Mouse (Mus musculus) frontal cortex, adult 2 months (tissue): ENCODE data around the gene Grb2. TPM values are rescaled to one million over a fixed set of nuclear protein-coding genes. Genes with fewer than 3 reads are reported as not detected.

ENCODE experiments used
- DNase-seq, 2 experiments: peaks; one replicate each; pipeline ENCODE4 v3.0.0; 2022; ENCODE audit warnings: low spot score in 1 of 2; ENCODE audit errors: extremely low spot score in 1 of 2
- polyA plus RNA-seq: library from polyadenylated mRNA; depleted of rRNA; stranded (reverse); fragments of >200 nt; gene quantifications from 2 replicates; pipeline ENCODE4 v1.2.3, GENCODE M21; 2012

Grb2 gene
- polyA plus RNA-seq, 1 experiment: 200 TPM

GRCm38 (mm10) chr11:115712674-115713298 is 4.4 kb upstream of the Grb2 start:
- no peak for DNase-seq

DNA sequence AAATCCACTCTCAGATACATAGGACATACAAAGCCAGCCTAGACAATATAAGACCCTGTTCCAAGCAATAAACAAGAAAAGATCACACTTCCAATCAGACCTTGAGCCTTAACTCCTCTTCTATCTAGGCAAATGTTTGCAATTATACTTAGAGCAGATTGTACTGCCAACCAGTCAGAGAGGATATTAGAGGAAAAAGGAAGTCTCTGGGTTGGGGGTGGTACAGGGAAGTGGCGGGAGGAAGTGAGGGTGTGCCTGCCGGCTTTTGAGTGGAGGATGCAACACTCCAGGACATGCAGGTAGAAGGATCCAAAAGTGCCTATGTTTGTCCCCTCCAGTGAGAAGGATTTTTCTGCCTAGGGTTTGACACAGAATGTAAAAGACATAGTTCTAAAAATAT is 3.9 kb upstream of the Grb2 start:
- DNase-seq: no peak

- no peak for DNase-seq
Measured at GRCm38 (mm10) chr11:115711133-115711532, 2.7 kb upstream of the Grb2 start.

DNA sequence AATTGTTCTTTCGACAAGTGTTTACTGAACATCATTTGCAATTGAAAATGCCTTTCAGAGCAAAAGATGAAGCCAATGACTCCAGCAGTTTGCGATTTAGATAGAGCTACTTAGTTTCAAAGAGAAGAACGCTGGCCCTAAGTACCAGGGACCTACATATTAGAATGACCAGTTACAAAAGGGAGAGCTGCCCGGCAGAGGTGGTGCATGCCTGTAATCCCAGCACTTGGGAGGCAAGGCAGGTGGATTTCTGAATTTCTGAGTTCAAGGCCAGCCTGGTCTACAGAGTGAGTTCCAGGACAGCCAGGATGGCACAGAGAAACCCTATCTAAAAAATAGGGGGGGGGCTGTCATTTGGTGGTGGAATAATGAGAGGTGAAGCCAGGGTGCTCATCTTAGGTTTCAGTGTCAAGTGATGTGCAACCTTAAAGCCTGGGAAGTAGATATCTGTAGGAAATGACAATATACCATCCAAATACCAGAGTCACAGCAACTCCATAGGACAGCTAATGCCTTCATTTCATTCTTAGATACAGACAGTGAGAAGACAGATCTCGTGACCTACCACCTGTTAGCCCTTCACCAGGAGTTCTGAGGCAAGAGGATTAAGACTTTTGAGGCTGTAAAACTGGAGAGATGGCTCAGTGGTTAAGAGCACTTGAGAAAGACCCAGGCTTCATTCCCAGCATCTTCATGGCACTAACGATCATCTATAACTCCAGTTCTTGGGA is 1.6 kb upstream of the Grb2 start:
- no peak for DNase-seq

DNA sequence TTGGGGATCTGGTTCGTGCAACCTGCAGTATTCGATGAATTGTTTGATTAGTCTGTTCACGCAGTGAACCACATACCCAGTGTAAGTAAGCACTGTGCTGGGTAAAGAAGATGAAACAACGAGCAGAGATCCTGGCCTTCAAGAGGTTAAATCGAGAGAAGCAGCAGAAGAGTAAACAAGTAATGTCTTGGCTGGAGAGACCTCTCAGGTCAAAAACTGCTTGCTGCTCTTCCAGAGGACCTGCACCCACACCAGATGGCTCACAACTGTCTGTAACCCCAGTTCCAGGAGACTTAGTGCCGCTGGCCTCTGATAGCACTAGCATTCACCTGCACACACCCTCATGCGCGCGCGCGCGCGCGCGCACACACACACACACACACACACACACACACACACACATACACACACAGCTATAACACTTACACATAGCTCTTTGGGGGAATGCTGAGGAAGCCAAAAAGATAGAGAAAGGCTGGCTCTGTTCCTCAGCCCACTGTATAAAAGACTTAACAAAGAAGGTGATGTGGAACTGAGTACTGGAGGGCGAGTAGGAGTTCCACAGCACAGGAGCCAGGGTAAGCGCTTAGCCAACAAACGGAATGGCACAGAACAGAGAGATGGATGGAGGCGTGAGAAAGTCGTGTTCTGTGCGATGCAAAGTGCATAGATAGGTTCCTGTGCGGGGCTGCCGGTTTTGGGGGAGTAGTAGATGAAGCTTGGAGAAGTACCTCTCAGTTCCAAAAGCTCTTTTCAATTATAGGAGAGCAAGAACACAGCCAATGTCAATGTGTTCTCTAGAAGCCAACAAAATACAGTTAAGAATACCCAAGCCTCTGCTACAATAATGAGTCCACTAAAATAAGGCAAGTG is 795 bp upstream of the Grb2 start:
- peak; percentile 42 to 57 for DNase-seq

GRCm38 (mm10) chr11:115707313-115708208 is 836 bp downstream of the Grb2 start:
- no peak for DNase-seq

DNA sequence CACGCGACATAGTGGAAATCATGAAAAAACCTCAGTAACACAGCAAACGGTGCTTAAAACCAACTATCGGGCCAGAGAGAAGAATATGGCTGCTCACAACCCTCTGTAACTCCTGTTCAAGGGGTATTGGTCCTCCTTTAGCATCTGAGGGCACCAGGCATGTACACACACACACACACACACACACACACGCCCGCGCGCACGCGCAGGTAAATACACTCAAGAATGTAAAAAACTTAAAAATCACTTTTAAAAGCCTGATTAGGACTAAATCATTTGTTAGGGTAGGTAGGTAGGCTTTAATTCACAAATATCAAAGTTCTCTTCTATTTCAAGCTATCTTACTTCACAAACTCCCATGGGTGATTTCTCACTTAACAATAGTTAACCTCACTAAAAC is 1.8 kb downstream of the Grb2 start:
- DNase-seq: no peak

- DNase-seq: no peak
Measured at GRCm38 (mm10) chr11:115705561-115705960, 2.8 kb downstream of the Grb2 start.

- DNase-seq: no peak
Measured at GRCm38 (mm10) chr11:115704648-115705047, 3.7 kb downstream of the Grb2 start.

DNA sequence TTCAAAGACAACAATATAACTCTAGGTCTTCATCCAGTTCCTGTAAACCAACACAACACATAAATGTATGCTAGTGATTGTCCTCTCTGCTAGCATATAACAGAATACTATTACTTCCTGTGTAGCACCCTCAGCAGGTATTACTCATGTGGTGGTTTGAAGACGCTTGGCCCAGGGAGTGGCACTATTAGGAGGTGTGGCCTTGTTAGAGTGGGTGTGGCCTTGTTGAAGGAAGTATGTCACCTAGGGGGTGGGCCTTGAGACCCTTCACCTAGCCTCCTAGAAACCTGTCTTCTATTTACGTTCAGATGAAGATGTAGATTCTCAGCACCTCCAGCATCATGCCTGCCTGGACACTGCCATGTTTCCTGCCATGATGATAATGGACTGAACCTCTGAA is 4.9 kb downstream of the Grb2 start:
- no peak for DNase-seq

DNA sequence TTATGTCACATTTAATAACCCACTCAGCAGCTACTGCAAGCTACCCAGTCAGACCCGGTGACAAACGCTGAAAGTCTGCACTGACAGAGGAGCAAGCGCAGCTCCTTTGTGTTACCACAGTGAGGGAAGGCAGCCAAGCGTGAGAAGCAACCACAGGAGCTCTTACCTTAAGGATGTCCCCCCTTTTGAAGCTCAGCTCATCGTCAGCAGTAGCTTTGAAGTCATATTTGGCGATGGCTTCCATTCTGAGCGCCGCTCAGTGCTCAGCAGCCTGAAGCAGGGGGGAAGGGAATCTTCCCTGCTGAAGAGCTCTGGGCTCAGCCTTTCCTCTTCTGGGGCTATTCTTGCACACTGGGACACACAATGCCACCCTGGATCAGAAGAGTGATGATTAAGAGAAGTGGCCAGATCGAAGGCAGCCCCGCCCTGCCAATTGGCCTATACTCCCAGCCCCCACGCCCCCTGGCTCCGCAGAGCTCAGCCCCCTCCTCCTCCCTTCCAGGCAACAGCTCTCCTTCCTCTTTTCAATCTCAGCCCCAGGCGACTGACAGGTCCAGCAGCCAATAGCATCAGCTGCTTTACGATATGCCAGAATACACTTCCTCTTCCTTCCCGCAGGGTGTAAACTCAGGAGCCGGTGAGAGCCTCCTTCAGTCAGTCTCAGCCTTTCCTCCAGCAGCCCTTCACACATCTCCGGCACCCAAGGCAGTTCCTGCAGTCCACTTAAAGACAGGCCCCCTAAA is 9.2 kb downstream of the Grb2 start:
- DNase-seq: peak; percentile 92 to 95

DNA sequence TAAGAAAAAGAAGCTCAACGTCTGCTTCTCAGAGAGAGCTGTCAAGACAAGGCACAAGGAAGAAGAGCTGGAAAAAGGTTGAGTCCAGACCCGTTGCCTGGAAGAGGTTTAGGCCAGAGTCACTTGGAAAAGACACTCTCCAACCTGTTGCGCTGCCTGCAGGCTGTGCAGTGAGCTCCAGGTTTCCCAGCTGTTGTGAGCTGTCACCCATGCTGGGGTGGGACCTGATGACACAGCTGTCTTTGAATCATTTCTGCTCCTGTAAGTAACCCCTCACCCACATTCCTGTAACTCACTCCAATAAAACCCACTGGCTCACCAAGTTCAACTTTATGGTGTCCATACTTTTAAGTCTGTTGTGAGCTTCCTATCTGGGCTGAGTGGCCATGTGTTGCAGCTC is 10.7 kb downstream of the Grb2 start:
- DNase-seq: no peak

GRCm38 (mm10) chr11:115697091-115697490 is 11.3 kb downstream of the Grb2 start:
- DNase-seq: no peak

- no peak for DNase-seq
Measured at GRCm38 (mm10) chr11:115696471-115696870, 11.9 kb downstream of the Grb2 start.

DNA sequence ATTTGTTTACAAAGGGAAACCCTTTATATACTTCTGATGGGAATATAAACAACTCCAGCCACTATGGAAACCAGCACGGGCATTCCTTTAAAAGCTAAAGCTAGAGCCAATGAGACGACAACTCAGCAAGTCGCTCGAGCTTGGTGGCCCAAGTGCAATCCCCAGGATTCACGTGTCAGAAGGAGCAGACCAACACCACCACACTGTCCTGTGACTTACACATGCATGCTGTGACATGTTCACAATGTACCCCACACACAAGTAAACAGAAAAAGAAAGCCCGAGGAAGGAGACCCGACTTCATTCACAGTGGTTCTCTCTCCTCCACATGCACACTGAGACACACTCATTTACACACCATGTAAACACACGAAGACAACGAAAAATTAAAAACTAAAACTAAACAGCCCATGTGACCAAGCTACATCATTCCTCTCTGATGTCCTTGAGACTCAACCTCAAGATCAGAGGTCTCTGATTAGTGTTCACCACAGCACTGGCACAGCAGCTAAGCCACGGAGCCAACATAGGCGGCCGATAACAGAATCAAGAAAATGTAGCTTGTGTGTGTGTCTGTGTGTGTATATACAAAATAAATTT is 14.3 kb downstream of the Grb2 start:
- DNase-seq: no peak

- DNase-seq: no peak
Measured at GRCm38 (mm10) chr11:115692800-115693199, 15.6 kb downstream of the Grb2 start.

GRCm38 (mm10) chr11:115691976-115692375 is 16.4 kb downstream of the Grb2 start:
- DNase-seq: no peak

GRCm38 (mm10) chr11:115691511-115691910 is 16.9 kb downstream of the Grb2 start:
- no peak for DNase-seq

- no peak for DNase-seq
Measured at GRCm38 (mm10) chr11:115691013-115691412, 17.4 kb downstream of the Grb2 start.
